Mouse (Mus musculus) neural tube, embryonic 15.5 days (tissue): ENCODE results near the gene Tyk2. TPM values are rescaled to one million over a fixed set of nuclear protein-coding genes. Genes with fewer than 3 reads are reported as not detected.

Experiments
- ATAC-seq: fragments of 200-750 bp; cut with Nextera tagmentation; 2 replicates; pipeline ENCODE4 v1.8.0; 2017; ENCODE audit warnings: mild to moderate bottlenecking, moderate TSS enrichment, moderate library complexity; ENCODE audit not compliant: low FRiP score
- H3K27ac ChIP-seq: fragments of 300-500 bp; sonication (generic); replicated peaks from 2 replicates; pipeline ENCODE4 v1.5.1; 2015; ENCODE audit warnings: mild to moderate bottlenecking, inconsistent platforms
- H3K27me3 ChIP-seq: fragments of 300-500 bp; sonication (generic); replicated peaks from 2 replicates; pipeline ENCODE4 v1.6.1; 2015; ENCODE audit warnings: inconsistent platforms
- H3K36me3 ChIP-seq: fragments of 300-500 bp; sonication (generic); 2 replicates; pipeline ENCODE4 v1.6.1; 2015; ENCODE audit warnings: inconsistent platforms
- H3K4me1 ChIP-seq: fragments of 300-500 bp; sonication (generic); 2 replicates; pipeline ENCODE4 v1.6.1; 2015; ENCODE audit warnings: inconsistent platforms
- H3K4me2 ChIP-seq: fragments of 300-500 bp; sonication (generic); 2 replicates; pipeline ENCODE4 v1.6.1; 2015; ENCODE audit warnings: inconsistent platforms, mild to moderate bottlenecking, moderate library complexity
- H3K4me3 ChIP-seq: fragments of 300-500 bp; sonication (generic); replicated peaks from 2 replicates; pipeline ENCODE4 v1.5.1; 2015; ENCODE audit warnings: mild to moderate bottlenecking, inconsistent platforms
- H3K9ac ChIP-seq: fragments of 300-500 bp; sonication (generic); replicated peaks from 2 replicates; pipeline ENCODE4 v1.6.1; 2015; ENCODE audit warnings: mild to moderate bottlenecking, inconsistent platforms
- H3K9me3 ChIP-seq: fragments of 300-500 bp; sonication (generic); replicated peaks from 2 replicates; pipeline ENCODE4 v1.6.1; 2016; ENCODE audit warnings: inconsistent platforms
- WGBS: fragments of 180-500 bp; shearing (Covaris S2); methylation state at CpG from one replicate; pipeline ENCODE4 v1.1.7; 2015; ENCODE audit warnings: mixed read lengths; 5-methylcytosine and 5-hydroxymethylcytosine counted together
- polyA plus RNA-seq: library from polyadenylated mRNA; unstranded; fragments of >200 nt; fragmentation: Nextera tagmentation; extraction: Ambion mirVana; gene quantifications from 2 replicates; pipeline ENCODE4 v1.2.1, GENCODE M21; 2015

The Tyk2 gene
- polyA plus RNA-seq, 1 experiment from 2014 or later, result 9.9 TPM

GRCm38 (mm10) chr9:21132102-21132775, 1.2 kb upstream of the Tyk2 start:
- ATAC-seq, result no peak
- no peak overlapping the region for H3K4me3 ChIP-seq
- no peak overlapping the region for H3K4me2 ChIP-seq
- 83% methylated on average over 12 of the region's 12 CpGs for WGBS
- H3K9ac ChIP-seq, result no peak overlapping the region
- no peaks in the 10 kb centered on the region for H3K9me3 ChIP-seq
- no peaks in the 10 kb centered on the region for H3K27me3 ChIP-seq
- H3K4me1 ChIP-seq, result peaks cover 7% of the 10 kb centered on the region
- peaks cover 7% of the 10 kb centered on the region; the same call in 1 of the 2 replicates for H3K36me3 ChIP-seq
- no peak overlapping the region for H3K27ac ChIP-seq

DNA sequence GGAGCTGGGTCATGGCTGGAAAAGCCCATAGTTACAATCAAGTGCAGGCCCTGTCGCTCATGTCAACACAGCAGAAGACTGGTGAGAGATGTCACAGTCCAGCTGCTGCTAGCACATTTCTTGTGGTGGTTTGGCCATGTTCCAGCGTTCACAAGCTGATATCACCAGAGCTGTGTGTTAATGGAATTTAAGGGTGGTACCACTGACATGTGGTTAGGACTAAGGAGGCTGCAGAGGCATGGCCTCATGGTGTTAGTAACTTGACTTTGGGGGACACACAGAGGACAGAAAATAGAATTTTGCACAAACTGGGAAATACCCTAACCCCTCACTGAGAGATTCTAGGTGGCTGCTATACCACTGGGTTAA, 4.8 kb downstream of the Tyk2 start:
- ATAC-seq, result no peak
- Histone ChIP-seq H3K27me3 (no peaks in the 10 kb centered on the region), H3K4me3 (no peak overlapping the region), H3K9ac (no peak overlapping the region), H3K36me3 (peaks cover 61% of the 10 kb centered on the region), H3K9me3 (no peaks in the 10 kb centered on the region), H3K4me1 (peaks cover 7% of the 10 kb centered on the region), H3K4me2 (no peak overlapping the region), H3K27ac (no peak overlapping the region)
- WGBS, result 89% methylated on average over 2 of the region's 2 CpGs

- peaks cover 67% of the 10 kb centered on the region for H3K36me3 ChIP-seq
- no peak overlapping the region for H3K4me2 ChIP-seq
- peaks cover 7% of the 10 kb centered on the region for H3K4me1 ChIP-seq
- no peaks in the 10 kb centered on the region for H3K27me3 ChIP-seq
- H3K9ac ChIP-seq, result no peak overlapping the region
- H3K4me3 ChIP-seq, result no peak overlapping the region
- WGBS, result 89% methylated on average over 9 of the region's 9 CpGs
- ATAC-seq, result no peak
- H3K27ac ChIP-seq, result no peak overlapping the region
- H3K9me3 ChIP-seq, result no peaks in the 10 kb centered on the region
Observed at GRCm38 (mm10) chr9:21125502-21126258, 5.4 kb downstream of the Tyk2 start.

GRCm38 (mm10) chr9:21124837-21125236, 6.2 kb downstream of the Tyk2 start:
- H3K4me3 ChIP-seq, result no peak overlapping the region
- no peak overlapping the region for H3K4me2 ChIP-seq
- no peaks in the 10 kb centered on the region for H3K27me3 ChIP-seq
- no peak for ATAC-seq
- peaks cover 75% of the 10 kb centered on the region for H3K36me3 ChIP-seq
- H3K9me3 ChIP-seq, result no peaks in the 10 kb centered on the region
- no peak overlapping the region for H3K9ac ChIP-seq
- no peaks in the 10 kb centered on the region for H3K4me1 ChIP-seq
- no peak overlapping the region for H3K27ac ChIP-seq
- 87% methylated on average over 5 of the region's 5 CpGs for WGBS

- Histone ChIP-seq H3K9ac (no peak overlapping the region), H3K36me3 (peaks cover 67% of the 10 kb centered on the region), H3K27ac (no peak overlapping the region), H3K4me1 (no peaks in the 10 kb centered on the region), H3K9me3 (no peaks in the 10 kb centered on the region), H3K27me3 (no peaks in the 10 kb centered on the region), H3K4me2 (no peak overlapping the region), H3K4me3 (no peak overlapping the region)
- no peak for ATAC-seq
- 94% methylated on average over 16 of the region's 16 CpGs for WGBS
Observed at GRCm38 (mm10) chr9:21121483-21121882, 9.6 kb downstream of the Tyk2 start.

GRCm38 (mm10) chr9:21117073-21117472, 14.0 kb downstream of the Tyk2 start:
- no peak for ATAC-seq
- WGBS, result 74% methylated on average over 6 of the region's 6 CpGs
- Histone ChIP-seq H3K4me1 (no peaks in the 10 kb centered on the region), H3K27ac (no peak overlapping the region), H3K9ac (no peak overlapping the region), H3K4me3 (no peak overlapping the region), H3K9me3 (no peaks in the 10 kb centered on the region), H3K4me2 (no peak overlapping the region), H3K27me3 (no peaks in the 10 kb centered on the region), H3K36me3 (peaks cover 27% of the 10 kb centered on the region)

GRCm38 (mm10) chr9:21115105-21115504, 15.9 kb downstream of the Tyk2 start:
- Histone ChIP-seq H3K4me2 (no peak overlapping the region), H3K9ac (no peak overlapping the region), H3K4me1 (no peaks in the 10 kb centered on the region), H3K27me3 (no peaks in the 10 kb centered on the region), H3K9me3 (no peaks in the 10 kb centered on the region), H3K27ac (no peak overlapping the region), H3K36me3 (peaks cover 10% of the 10 kb centered on the region), H3K4me3 (no peak overlapping the region)
- WGBS, result 90% methylated on average over 8 of the region's 8 CpGs
- no peak for ATAC-seq

GRCm38 (mm10) chr9:21114190-21114589, 16.9 kb downstream of the Tyk2 start:
- H3K9ac ChIP-seq, result no peak overlapping the region
- no peak overlapping the region for H3K4me2 ChIP-seq
- peaks cover 8% of the 10 kb centered on the region for H3K36me3 ChIP-seq
- WGBS, result 88% methylated on average over 7 of the region's 7 CpGs
- ATAC-seq, result no peak
- no peaks in the 10 kb centered on the region for H3K27me3 ChIP-seq
- no peak overlapping the region for H3K27ac ChIP-seq
- H3K4me3 ChIP-seq, result no peak overlapping the region
- H3K4me1 ChIP-seq, result no peaks in the 10 kb centered on the region
- H3K9me3 ChIP-seq, result no peaks in the 10 kb centered on the region

DNA sequence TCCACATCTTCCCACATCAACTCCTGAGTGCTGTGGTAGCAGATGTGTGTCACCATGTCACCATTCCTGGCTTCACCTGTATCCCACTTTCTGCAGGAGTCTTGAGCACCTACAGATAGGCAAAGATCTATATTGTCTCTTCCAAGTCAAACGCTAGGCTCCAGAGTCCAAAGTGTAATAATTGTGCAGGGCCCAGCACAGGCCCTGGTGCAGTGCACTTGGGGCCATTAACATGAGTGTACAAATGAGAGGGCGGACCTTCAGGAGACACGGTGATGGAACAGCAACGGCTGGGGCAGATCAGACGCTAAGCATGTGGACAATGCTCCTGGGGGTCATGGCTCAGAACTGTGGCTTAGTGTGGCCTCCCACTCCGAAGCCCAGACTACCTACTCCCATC, 17.3 kb downstream of the Tyk2 start:
- ATAC-seq, result no peak
- Histone ChIP-seq H3K4me2 (no peak overlapping the region), H3K9me3 (no peaks in the 10 kb centered on the region), H3K27me3 (no peaks in the 10 kb centered on the region), H3K36me3 (peaks cover 11% of the 10 kb centered on the region), H3K4me3 (no peak overlapping the region), H3K27ac (no peak overlapping the region), H3K9ac (no peak overlapping the region), H3K4me1 (no peaks in the 10 kb centered on the region)
- 89% methylated on average over 6 of the region's 6 CpGs for WGBS

DNA sequence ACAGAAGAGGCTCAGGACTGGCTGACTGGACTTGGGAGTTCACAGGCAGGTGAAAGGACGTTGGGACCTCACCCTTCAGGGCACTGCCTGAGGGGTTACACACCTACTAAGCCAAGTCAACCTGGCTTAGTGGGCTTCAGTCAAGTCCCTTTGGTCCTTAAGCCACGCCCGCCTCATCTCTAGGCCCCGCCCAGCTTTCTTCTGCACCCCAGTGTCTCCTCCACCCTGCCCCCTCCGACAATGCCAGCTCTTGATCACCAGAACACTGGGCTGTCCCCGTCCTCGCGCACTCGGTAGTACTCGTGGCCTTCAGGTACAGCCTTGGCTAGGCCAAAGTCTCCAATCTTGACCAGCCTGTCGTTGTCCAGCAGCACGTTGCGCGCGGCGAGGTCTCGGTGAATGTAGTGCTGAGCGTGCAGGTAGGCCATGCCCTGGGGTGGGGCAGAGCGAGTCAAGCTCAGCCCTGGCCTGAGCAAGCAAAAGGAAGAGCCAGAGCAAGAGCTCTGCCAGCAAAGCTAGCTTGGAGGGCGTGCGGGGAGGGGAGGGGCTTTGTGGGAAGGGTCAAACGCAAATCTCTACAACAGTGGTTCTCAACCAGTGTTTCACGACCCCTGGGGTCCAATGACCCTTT, 23.3 kb downstream of the Tyk2 start:
- Histone ChIP-seq H3K27ac (no peak overlapping the region), H3K4me3 (no peak overlapping the region), H3K9ac (no peak overlapping the region), H3K4me2 (no peak overlapping the region), H3K9me3 (no peaks in the 10 kb centered on the region), H3K27me3 (no peaks in the 10 kb centered on the region), H3K4me1 (no peaks in the 10 kb centered on the region), H3K36me3 (peaks cover 14% of the 10 kb centered on the region)
- no peak for ATAC-seq
- WGBS, result 53% methylated on average over 23 of the region's 23 CpGs

DNA sequence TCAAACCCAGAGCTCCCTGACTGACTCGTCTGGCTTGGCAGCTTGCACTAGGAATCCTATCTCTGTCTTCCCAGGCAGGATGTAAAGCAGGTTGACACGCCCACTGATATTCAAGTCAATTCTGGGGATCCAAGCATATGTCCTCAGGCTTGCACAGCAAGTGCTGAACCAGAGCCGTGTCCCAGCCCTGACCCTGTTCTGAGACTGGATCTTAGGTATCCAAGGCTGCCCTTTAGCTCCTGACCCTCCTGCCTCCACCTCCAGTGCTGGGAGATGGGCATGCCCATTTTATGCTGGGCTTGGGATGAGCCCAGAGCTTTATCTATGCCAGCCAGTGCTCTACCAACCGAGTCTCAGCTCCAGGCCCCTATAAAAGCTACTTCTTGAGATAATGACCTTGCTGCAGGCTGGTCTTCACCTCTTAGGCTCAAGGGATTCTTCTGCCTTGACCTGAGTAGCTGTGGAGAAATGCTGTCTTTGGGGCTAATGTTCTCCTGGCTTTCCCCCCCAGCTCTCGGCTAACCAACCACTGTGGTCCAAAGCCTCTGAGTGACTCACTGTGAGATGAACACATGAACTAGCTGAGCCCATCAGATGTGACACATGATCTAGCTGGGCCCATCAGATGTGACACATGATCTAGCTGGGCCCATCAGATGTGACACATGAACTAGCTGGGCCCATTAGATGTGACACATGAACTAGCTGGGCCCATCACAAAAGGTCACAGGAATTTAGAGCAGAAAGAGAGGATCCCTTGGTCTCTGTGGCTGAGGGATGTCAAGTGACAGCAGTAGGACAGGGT, 25.1 kb downstream of the Tyk2 start:
- H3K9ac ChIP-seq, result no peak overlapping the region
- H3K9me3 ChIP-seq, result no peaks in the 10 kb centered on the region
- H3K27me3 ChIP-seq, result no peaks in the 10 kb centered on the region
- H3K36me3 ChIP-seq, result peaks cover 12% of the 10 kb centered on the region
- no peak overlapping the region for H3K27ac ChIP-seq
- H3K4me3 ChIP-seq, result no peak overlapping the region
- H3K4me2 ChIP-seq, result no peak overlapping the region
- 81% methylated on average over 5 of the region's 5 CpGs for WGBS
- ATAC-seq, result no peak
- H3K4me1 ChIP-seq, result no peaks in the 10 kb centered on the region
